Mouse (Mus musculus): ENCODE data around the gene Pygb.

The Pygb gene

DNA sequence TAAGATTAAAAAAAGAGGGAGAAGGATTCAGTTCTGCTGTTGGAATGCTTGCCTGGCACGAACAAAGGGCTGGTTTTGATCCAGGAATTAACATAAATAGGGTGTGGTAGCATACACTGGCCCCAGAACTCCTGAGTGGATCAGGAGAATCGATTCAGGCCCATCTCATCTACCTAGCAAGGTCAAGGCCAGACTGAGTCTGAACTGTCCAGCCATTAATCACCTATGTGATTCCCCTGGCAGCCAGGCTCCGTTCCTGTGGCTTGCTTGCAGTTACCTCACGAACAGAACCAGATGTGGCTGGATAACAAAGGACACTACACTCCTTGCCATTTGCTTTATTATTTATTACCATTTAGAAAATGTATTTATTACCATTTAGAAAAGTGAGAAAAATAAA lies 6.8 kb downstream of the Pygb start:
- DNase-seq (ENCODE audit: low spot score), result no peak

DNA sequence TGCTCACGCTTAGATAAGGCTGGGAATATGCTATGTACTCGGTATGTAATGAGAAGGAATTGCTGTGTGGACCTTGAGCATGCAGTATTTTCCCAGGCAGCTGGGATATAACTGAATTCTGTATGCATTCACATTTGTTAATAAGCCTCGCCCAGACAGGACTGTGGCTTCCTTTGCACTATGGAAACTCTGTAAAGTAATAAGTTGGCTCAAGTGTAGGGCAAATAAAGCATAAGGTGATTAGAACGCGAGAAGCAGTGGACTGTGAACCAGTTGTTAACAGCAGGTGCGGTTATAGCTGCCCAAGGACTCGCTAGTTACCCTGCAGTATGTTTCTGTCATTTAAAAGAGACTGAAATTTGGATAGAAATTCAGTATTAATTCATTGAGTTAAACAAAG lies 11.5 kb downstream of the Pygb start:
- no peak for DNase-seq (ENCODE audit: low spot score)

DNA sequence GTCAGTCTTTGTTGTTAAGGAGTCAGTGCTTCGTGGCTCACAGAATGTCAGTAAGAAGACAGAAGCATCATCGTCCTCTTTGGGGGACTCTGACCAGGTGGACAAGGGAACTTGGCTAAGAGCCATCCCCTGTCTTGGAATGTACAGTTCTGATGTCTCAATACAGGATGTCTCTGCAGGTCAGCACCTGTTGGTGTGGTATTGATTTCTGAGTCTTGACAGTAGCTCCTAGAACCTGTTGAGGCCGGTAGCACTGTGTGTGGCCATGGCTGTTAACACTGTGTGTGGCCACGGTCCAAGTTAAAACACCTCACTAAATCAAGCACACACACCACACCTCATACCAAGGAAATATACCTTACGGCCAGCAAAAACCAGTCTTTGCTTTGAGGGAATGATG lies 14.1 kb downstream of the Pygb start:
- no peak for DNase-seq (ENCODE audit: low spot score)

DNA sequence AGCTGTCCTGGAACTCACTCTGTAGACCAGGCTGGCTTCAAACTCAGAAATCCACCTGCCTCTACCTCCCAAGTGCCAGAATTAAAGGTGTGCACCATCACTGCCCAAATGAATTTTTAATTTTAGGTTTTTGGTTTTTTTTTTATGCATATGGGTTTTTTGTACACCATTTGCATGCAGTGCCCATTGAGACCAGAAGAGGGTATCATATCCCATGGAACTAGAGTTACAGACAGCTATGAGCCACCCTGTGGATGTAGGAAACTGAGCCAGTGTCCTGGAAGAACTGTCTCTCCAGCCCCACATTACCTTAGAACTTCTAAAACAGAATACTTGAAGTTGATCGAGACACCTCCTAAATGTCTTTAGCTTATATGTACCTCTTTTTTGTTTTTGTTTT lies 16.5 kb downstream of the Pygb start:
- DNase-seq (ENCODE audit: low spot score), result peak; percentile 49

DNA sequence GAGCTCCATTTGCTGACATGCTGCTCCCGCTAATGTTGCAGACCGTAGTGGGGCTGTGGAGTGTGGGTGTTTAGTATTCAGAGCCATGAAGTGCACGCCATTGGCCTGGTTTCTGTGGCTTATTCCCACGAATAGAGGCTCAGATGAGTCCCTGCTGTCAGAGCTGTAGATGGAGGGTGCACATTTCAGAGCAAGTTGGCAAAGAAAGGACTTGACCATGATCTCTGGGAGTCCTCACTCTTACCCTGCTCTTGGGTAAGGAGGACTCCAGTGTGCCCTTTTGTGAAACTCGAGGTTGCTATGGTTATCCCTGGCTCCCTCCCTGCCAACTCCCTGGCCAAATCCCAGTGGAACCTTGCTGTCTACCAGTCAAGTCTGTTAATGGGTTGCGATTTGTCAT lies 21.8 kb downstream of the Pygb start:
- no peak for DNase-seq (ENCODE audit: low spot score)

DNA sequence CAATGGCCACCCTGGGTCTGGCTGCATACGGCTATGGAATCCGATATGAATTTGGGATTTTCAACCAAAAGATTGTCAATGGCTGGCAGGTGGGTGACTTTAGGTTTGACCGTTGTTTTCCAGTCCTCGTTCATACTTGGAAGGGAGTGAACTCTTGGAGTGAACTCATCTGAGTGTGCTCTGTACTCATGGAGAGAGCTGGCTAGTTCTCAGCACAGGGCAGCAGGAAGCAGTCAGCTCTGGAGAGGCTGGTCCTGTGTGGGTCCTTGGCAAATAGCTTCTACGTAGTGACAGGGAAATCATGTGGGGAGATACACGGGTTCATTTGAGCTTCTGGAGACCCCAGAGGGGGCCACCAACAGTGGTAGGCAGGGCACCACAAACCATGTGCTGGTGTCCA lies 22.3 kb downstream of the Pygb start:
- DNase-seq (ENCODE audit: low spot score), result no peak

DNA sequence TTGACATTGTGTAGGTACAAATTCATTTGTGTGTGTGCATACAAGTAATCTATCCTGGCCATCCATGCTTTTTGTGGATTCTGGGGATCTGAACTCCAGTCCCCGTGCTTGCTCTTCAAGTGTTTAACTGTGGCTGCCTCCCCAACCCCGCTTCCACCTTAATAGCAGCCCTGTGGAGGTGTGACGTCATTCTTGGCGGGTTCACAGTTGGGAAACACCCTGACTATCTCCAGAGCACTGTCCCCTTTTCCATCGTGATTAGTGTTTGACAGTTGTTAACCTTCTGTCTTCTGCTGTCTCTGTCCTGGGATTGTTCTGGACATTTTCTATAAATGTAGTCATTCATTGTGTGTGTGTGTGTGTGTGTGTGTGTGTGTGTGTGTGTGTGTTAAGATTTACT lies 24.1 kb downstream of the Pygb start:
- no peak for DNase-seq (ENCODE audit: low spot score)

DNA sequence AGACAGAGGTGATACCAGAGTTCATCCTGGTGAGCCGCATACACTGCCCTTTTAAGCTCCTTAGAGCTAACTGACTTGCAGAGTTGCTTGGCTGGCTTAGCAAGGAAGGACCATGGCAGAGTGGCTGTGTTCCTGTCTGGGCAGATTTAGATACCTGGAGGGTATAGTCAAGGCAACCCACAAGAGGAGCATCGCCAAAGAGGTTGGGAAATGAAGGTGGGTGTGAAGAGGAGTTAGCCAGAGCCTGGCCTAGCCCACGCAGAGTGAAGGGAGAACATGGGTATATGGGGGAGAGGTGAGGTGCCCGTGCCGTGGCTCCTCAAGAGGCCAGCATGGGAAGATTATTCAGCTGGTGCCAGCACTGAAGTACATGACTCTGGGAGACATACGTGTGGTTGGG lies 26.3 kb downstream of the Pygb start:
- no peak for DNase-seq (ENCODE audit: low spot score)

DNA sequence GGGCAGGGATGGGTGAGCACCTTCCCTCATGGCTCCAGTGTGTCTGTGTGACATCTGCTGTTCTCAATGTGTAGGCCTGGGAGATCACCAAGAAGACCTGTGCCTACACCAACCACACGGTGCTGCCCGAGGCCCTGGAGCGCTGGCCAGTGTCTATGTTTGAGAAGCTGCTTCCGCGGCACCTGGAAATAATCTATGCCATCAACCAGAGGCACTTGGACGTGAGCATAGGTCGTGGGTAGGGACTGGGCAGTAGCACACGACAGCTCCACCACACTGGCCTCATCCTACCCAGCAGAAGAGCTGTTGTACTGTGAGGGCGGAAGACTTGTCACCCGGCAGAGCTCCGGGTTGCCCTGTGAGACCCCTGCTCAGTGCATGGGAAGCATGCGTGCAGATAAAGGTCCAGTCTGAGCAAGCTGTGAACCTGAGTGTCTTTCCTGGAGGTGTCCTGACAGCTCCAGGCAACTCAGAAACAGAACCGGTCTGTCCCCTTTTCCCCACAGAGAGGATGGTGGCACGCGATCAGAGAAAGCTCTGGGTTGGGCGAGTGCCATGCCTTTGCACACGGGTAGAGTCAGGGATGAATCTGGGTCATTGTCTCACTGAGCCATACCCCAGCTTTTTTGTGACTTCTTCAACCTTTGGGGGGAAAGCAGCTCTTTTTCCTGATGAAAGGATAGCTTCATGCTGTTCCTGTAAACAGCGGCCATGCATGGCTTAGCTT lies 30.3 kb downstream of the Pygb start:
- no peak for DNase-seq (ENCODE audit: low spot score)

DNA sequence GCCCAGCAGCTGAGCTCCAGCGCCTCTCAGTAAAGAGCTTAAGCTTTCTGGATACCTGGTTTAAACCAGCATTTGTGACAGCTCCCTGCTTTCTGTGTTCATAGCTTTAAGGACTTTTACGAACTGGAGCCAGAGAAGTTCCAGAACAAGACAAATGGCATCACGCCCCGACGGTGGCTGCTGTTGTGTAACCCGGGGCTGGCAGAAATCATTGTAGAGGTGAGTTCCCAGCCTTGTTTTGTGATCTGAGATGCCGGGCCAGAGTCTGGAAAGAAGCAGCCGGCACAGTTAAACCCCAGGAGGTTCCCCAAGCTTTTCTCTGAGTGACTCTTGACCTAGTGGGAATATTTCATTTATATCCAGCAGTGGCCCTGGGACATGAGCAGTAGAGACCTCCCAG lies 32.2 kb downstream of the Pygb start:
- no peak for DNase-seq (ENCODE audit: low spot score)

DNA sequence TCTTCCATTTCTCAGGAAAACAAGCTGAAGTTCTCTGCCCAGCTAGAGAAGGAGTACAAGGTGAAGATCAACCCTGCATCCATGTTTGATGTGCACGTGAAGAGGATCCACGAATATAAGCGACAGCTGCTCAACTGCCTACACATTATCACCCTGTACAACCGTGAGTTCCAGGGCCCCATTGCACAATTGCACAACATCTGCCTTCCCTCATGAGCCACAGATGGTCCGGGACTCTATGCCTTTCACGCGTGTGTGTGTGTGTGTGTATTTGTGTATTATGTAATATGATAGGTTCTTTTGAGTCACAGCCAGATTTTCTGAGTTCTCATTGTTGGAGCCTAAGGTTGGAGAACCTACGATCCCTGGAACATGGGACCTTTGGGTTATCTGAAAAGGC lies 34.2 kb downstream of the Pygb start:
- no peak for DNase-seq (ENCODE audit: low spot score)

DNA sequence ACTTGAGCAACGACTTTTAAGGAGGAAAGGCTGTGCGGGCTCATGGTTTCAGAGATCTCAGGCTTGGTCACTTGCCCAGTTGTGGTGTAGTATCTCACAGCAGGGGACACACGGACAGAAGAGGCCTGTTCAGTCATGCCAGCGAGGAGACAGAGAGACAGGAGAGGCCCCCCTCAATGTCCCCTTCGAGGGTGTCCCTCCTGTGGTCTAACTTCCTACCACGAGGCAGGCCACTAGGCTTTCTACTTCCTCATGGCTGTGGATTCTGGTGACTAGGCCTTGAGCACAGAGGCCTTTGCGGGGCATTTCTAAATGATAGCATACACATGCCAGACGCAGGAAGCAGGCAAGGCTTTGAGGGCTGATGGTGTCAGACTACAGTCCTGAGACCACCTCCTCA lies 36.5 kb downstream of the Pygb start:
- no peak for DNase-seq (ENCODE audit: low spot score)

DNA sequence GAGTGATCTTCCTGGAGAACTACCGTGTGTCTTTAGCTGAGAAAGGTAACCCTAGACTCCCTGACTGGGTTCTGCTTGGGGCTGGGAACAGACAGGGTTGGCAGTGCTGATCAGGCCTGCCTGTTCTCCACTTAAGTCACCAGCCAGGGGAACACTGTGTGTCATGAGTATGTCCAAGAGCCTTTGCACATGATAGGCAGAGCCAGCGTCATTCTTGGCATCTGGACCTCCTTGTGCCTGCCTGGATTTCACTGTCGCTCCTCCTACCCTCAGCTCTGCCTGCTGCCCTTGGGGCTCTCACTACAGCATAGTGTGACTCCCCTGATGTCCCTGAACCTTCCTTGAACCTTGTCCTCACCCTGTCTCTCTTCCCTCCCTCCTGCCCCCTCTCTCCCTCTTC lies 39.9 kb downstream of the Pygb start:
- DNase-seq (ENCODE audit: low spot score), result no peak

DNA sequence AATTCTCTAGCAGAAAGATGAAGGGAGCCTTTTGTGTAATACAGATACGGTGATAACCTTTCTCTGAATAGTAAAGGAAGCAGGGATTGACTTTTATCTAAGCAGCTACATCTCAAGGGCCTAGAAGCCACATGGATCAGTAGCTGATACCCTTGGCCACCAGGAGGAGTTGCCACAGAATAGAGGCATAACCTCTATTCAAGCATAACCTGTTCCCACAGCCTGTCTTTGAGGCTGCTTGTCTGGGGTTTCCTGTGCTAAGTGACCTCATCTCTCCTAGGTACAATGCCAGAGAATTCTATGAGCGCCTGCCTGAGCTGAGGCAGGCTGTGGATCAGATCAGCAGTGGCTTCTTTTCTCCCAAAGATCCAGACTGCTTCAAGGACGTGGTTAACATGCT lies 41.6 kb downstream of the Pygb start:
- DNase-seq (ENCODE audit: low spot score), result no peak

DNA sequence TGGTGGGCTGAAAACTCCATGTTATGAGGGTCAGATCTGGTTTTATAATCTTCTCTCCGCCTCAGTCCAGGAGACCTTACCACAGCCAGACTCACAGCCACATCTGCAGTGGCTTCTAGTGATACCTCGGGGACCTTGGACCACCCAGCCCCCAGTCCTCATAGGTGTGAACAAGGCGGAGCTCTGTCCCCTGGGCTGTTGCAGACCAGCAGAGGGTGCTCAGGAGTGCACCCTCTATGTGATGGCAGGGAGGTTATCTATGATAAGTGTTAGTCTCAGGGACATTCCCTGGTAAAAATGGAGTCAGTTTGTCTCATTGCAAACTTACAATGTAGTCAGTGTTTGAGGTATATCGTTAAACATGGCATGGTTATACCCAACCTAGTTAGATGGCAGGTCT lies 42.1 kb downstream of the Pygb start:
- no peak for DNase-seq (ENCODE audit: low spot score)

DNA sequence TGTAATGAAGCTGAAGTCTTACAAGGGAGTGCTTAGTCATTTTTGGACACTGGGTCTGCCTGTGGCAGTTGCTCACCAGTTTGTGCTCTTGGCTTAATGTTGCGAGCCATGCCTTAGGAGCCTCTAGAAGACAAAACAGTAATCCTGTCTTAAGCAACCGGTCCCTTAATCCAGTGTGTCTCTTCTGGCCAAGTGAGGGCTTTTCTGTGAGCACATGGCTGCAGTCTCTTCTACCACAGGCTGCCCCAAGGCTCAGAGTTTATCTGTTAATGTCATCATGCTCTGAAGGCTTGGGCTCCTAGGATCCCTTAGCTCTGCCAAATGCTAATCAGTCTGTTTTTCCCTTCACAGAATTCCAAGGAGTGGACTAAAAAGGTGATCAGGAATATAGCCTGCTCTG lies 43.5 kb downstream of the Pygb start:
- no peak for DNase-seq (ENCODE audit: low spot score)

DNA sequence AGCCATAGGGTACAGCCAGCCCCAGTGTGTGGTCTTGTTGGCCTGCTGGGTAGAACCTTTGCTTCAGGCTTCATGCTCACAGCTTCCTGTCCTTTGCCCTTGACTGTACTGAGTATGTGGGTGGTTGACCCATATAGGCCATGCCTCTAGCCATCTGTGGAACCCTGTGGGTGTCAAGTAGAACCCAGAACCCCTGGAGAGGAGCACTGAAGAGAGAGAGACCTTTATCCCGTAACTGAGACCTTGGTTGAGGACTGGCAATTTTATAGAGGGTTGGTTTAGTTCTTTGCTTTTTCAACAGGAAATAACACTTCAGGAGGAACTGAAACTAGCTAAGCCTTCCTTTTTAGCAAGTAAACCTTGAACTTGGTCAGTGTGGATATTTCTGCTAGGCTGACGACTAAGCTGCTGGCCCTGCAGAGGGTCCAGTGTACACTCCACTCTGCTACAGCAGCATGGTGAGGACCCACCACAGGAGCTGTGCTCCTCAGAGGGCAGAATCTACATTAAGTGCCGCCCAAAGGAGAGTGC lies 44.4 kb downstream of the Pygb start:
- no peak for DNase-seq (ENCODE audit: low spot score)

DNA sequence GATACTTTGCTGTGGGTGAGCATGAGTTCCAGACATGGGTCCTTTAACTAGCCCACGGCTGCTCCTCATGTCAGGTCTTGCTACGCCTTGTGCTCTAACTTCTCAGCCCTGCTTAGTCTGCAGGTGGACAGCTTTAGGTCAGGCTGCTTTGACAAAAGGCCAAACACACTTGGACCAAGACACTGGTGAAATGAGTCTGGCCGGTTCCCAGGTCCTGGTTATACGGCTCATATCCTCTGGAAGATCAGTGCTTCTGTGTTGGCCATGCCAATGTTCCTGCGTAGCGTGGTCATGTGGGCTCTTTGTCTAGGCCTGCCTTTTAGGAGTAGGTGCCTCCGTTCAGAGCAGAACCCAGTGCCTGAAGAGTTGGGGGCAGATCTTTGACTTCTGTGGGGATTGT lies 45.5 kb downstream of the Pygb start:
- no peak for DNase-seq (ENCODE audit: low spot score)

DNA sequence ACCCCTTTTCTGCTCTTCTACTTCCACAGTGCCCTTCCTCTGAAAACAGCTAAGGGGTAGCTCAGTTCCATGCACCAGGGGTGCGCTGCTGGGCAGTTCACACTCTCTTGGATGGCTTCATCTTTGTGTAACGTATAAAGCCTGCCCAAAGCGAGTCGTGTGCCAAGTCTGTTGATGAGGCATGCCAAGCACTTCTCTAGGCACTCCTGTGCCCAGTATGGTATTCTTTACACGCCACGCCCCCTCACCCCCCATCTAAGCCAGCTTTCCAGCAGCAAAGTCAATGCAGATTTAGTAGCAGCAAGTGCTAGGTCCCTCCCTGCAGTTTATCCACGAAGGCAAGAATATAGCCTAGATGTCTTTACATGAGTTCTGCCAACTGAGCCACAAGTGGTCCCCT lies 48.1 kb downstream of the Pygb start:
- DNase-seq (ENCODE audit: low spot score), result no peak

DNA sequence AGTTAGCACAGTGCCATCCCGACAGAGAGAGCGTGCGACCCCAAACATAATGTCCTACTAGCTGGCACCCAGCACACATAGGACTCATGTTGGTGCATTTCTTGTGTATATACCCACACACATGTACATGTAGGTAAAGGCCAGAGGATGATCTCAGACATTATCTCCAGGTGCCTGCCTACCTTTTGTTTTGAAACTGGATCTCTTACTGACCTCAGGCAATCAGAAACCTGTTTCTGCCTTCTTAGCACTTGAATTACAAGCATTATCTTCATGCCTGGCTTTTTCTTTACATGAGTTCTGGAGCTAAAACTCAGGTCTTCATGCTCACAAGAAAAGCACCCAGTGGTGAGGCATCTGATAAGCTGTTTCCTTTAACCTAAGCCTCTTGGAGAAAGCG lies 49.4 kb downstream of the Pygb start:
- no peak for DNase-seq (ENCODE audit: low spot score)

DNA sequence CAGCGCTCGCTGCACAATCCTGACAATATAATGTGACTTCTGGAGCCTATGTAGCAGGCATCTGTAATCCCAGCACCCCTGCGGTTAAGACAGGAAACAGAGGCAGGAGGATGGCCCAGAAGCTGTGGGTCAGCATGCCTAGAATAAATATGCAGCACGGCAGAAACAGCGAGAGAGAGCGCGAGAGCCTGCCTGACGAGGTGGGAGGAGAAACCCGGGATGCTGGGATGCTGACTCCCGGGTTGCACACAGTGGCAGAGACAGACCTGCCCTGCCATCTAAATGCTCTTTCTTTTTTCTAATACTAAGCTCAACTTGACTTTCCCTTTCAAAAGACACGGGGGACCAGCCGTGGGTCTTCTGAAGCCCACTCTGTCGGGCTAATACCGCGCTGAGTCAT lies 50.4 kb downstream of the Pygb start:
- DNase-seq (ENCODE audit: low spot score), result no peak

DNA sequence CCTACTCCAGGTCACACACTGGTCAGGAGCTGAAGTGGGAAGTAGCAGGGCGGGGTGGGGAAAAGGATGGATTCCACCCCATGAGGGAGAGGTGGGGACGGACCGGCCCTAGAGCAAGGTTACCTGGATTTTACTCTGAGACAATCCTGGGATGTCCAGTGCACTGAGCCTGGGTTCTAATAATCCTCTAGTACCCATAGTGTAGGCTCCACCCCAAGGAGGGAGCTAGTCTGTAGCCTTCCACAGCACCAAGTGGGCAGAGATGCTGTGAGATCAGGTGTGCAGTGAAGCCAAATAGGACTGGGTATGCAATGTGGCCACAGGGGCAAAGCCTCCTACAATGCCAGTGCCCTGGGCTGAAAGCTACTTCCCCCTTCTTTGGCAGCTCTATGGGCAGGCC lies 51.2 kb downstream of the Pygb start:
- DNase-seq (ENCODE audit: low spot score), result no peak

DNA sequence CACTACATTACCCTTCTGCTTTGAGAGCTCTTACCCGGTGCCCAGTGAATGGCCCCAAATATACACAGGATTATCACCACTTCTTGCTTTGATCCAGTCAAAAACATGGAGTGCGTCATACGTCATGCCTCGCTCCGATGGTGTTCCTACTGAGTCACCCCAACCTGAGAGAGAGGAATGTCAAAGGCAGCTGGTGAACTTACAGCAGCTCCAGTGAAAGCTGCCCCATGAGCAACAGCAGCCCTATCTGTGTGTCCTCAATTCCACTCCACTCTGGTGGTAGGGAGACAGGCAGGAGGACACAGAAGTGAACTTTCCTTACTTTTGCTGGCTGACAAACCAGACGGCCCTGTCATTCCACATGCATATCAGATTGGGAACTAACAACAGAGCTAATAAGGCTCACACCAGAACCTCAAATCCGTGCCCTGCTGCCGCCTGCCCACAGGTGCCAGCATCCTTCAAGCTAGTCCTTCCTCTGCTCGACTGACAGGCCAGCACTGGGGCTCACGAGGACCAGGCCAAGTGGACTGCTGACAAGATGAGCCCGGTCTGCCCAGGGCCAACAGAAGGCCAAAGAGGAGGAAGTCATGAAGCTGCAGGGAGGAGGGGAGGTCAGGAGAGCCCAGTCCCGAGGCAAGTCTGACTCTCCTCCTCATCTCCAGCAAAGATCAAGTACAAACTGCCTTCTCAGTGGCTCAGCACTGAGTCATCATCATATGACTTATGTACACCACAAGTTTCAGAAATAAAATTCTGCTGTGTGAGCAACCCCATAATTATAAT lies 53.3 kb downstream of the Pygb start:
- DNase-seq (ENCODE audit: low spot score), result no peak

DNA sequence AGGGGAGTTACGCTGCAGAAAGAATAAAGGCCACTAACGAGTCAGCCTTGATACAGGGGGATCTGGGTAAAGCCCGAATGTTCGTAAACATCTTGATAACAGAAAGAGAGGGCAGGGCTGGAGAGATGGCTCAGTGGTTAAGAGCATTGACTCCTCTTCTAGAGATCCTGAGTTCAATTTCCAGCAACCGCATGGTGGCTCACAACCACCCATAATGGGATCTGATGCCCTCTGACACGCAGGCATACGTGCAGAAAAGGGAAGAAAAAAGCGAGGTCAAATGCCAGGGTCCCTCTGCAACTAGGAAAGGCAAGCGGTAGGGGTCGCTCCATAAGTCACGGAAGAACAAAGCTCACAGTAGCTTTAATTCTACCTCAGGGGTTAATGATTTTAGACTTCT lies 54.6 kb downstream of the Pygb start:
- no peak for DNase-seq (ENCODE audit: low spot score)

Data from embryo, embryonic 10 days (tissue).